Mouse (Mus musculus) kidney, adult 2 months (tissue): ENCODE measurements at regions not wholly inside any gene's neighbourhood (a gene's known extent, or its start where the extent isn't known, plus 50 kb on each side); places are given as distances from the start of the nearest gene placed in this dataset.

Experiments
- CTCF ChIP-seq: fragments of 200-500 bp; conservative IDR thresholded peaks from 2 replicates; pipeline ENCODE4 v1.5.1; 2011; ENCODE audit warnings: low read depth, mild to moderate bottlenecking, control low read depth, low read length, moderate library complexity, mixed read lengths; ENCODE audit not compliant: insufficient read depth, insufficient read length
- POLR2A ChIP-seq: fragments of 200-500 bp; IDR thresholded peaks from one replicate; pipeline ENCODE4 v1.6.1; 2011; ENCODE audit warnings: low read depth, low read length, control low read depth

DNA sequence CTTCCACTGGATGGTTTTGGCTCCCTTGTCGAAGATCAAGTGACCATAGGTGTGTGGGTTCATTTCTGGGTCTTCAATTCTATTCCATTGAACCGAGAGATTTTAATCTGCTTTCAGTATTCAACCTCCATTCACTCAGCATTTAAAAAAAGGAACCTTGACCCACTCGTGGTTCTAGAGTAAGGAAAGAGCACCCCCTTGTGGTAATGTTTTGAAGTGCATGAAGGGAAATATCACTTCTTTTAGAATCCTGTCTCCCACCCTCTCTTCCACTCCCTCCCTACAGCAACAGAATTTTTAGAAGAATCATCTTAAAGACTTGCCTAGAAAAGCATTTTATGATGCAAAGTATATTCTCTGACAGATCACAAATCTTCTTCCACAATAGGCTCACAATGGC, 127.3 kb upstream of the Wdr44 start:
- TF ChIP-seq CTCF (peak; percentile 29; the same call in 1 of the 2 replicates), POLR2A (no peak)
